Mouse (Mus musculus) urinary bladder, adult 2 months (tissue): Measurements from ENCODE around the gene Gucy1b2. TPM values are rescaled to one million over a fixed set of nuclear protein-coding genes. Genes with fewer than 3 reads are reported as not detected.

Experiments used
- DNase-seq: peaks from one replicate; pipeline ENCODE4 v3.0.0; 2022; ENCODE audit warnings: low spot score
- polyA plus RNA-seq: library from polyadenylated mRNA; depleted of rRNA; stranded (reverse); fragments of >200 nt; gene quantifications from 2 replicates; pipeline ENCODE4 v1.2.3, GENCODE M21; 2012; rRNA removed

Gene Gucy1b2
- not detected in 2 replicates for polyA plus RNA-seq

DNA sequence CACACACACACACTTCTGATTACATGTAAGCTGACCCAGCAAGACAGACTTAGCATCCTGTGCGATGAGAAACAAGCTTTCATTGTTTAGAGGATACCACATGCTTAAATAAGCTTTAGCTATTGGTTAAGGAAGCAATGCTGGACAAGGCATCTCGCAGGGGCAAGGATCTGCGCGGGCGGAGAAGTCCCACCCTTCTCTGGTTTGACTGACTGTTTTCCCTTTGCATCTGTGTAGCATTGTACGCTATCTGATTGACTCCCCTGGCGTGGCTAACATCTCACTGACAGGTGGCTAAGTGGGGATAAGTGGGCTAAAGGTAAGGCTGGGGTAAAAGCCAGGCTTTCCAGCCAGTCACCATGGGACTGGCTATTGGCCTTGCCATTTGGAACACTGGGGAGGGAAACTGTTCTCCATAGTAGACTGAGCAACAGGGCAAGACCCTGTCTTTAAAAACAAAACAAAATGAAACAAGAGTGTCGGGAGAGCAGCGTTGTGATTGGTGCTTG is at the start of gene Gucy1b2:
TSS of gene Gucy1b2 (minus strand) at position 51 of the 509 bp plus-strand sequence.
- DNase-seq: no peak

- DNase-seq: no peak
Observed at GRCm38 (mm10) chr14:62497391-62497790, 41.3 kb upstream of the Gucy1b2 start.

DNA sequence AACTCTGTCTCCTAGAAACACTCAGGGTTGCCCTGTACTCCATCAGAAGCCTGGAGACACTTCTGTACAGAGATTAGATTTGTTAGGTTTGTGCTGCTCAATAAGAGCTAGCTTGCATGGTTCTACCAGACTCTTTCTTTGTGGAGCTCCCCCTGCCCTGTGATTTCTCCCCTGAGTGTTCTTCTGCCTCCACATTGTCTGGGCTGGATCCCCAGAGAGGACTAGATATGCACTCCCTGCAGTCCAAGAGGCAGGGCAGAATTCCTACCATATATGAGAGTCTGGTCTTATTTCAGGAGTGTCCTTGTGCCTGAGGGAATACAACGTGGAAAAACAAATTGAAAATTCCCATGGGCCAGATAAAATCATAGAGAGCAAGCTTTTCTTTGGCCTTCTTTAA is 40.4 kb upstream of the Gucy1b2 start:
- no peak for DNase-seq

- DNase-seq: no peak
Observed at GRCm38 (mm10) chr14:62493456-62493855, 37.4 kb upstream of the Gucy1b2 start.

DNA sequence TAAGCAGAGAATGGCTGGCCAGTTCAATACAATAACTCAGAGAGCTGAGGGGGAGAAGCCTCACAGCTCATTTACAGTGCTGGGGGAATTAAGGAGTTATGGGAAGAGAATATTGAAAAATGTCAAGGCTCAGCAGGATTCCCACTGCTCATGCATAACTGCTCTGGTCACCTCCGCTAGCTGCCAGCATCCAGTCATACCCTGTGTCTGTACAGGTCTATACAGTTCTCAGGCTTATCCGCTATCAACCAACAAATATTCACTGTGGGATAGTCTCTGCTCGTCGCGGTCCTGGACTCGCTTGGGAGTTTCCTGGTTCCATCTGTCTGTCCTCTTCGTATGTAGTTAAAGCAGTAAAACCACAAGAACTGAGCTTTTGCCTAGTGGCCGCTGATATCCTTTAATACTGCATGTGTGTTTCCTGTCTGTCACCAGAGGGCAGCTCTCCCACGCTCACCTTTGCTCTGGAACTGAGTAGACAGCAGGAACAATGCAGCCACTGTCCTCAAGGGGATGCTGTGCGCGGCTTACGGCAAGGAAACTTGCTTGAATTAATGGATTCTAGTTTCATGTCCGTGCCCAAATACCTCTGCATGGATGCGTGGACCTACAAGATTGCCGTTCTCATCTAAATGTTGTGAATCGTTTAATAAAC is 36.2 kb upstream of the Gucy1b2 start:
- DNase-seq: peak; percentile 31

DNA sequence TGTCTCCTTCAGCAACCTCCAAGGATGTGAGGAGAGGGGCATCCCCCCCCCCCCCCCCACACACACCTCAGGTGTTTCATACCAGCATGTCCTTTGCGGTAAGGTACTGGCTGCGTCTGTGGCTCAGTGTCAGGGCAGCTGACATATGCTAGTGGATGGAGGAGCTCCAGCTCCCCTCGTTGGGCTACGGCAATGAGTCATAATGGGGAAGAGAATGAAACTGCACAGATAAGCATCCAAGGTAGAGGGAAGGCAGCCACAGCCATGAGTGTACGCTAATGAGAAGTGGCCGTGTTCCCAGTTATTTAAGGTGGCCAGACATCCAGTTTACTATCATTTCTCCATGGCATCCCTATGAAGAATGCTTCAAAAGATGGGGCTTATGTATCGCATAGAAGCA is 32.2 kb upstream of the Gucy1b2 start:
- DNase-seq: no peak

DNA sequence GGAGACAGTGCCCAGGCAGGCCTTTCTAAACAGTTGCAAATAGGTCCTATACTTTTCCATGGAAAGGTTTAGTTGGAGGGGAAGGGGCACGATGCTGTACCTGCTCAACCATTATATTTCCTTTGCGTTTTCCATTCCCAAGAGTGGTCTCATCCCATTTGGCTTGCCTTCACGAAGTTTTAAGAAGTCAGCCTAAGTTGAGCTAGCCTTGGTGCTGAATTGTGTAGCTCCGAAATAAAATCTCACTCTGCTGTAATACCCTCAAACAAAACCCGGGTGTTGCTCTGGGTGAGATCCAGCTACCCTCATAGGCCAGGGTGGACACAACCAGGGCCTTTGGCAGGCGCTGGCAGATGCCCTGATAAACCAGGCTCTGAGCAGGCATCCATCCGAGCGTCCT is 25.3 kb upstream of the Gucy1b2 start:
- DNase-seq: no peak

GRCm38 (mm10) chr14:62479395-62479794 is 23.3 kb upstream of the Gucy1b2 start:
- no peak for DNase-seq

GRCm38 (mm10) chr14:62474481-62474880 is 18.4 kb upstream of the Gucy1b2 start:
- no peak for DNase-seq

DNA sequence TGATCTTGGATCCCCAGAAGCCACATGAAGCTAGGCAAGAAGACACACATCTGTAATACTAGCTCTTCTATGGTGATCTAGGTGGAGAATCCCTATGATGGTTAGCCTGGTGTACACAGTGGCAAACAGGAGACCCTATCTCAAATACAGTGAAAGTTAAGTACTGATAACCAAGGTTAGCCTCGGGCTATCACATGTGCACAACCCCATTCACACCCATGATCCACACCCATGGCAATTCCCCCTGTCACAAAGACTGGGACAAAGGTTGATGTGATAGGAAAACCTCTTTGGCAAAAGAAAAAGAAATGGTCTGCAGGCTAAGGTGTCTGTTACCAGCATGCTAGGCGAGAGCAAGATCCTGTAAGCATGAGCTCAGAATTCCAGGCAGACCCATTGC is 16.0 kb upstream of the Gucy1b2 start:
- DNase-seq: no peak

DNA sequence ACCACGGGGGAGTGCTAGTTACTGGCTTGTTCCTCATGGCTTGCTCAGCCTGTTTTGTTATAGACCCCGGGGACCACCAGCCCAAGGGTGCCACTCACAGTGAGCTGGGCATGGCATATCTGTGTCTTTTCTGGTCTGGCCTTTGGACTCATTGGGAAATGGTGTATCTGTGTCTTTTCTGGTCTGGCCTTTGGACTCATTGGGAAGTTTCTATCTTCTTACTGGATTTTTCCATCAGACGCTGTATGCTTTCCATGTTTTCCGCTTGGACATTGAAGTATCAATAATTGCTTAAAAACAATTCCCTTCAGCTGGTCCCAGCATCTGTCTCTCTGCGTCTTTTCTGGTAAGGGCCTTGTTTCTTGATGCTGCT is 12.7 kb upstream of the Gucy1b2 start:
- DNase-seq: no peak

DNA sequence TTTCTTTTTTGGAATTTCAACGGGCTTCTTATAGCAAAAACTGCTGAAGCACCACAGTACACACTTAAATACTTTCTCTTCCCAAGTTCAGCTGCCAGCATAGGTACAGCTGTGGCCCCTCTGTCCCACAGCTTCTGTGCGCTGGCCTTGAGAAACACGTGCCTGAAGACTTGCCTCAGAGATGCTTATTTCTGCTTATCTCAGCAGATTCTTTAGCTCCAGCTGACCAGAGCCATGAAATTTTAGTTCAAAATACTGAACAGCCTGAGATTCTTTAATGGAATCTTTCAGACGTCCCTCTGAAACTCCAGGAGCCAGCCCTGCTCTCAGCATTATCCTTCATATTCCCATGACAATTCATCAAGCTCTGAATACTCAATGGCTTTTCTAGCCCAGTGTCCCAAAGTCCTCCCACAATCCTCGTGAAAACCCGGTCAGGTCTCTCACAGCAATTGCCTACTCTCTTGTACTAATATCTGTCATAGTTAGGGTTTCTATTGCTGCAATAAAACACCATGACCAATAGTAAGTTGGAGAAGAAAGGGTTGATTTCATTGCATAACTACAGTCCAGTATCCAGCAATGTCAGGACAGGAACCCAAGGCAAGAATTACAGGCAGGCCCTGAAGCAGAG is 12.1 kb upstream of the Gucy1b2 start:
- no peak for DNase-seq

DNA sequence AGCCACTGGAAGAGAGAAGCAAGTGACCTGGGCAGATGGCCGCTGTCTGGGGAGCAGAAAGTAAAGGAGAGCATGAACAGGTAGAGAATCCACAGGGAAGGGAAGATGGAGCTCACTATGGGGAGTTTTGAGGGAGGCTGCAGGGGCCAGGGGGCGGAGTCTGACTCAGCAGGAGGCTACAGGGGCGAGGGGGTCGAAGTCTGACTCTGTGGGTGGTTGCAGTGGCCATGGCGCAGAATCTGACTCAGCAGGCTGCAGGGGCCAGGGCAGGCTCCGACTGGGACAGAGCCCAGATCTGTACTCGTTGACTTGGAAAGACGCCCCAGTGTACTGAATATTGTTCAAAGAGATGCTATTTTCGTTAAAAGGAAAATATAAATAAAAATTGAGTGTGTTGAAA is 8.9 kb upstream of the Gucy1b2 start:
- no peak for DNase-seq

DNA sequence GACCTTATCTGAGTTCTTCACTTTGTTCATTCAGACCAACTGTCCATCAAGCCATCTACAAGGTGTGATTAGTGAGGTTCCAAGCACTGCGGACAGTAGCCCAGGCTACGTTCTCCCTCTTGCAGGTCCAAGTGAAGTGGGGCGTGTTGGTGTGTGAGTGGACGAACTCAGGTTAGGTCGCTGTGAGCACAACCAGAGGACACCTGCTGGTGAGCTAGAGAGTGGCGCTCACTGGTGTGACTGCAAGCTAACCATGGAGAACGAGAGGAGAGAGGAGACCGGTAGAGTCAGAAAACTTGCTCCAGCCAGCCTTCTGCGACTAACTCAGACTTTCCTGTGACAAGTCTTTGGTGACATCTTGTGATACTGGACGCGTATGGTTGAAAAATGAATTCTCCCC is 3.5 kb upstream of the Gucy1b2 start:
- DNase-seq: no peak

DNA sequence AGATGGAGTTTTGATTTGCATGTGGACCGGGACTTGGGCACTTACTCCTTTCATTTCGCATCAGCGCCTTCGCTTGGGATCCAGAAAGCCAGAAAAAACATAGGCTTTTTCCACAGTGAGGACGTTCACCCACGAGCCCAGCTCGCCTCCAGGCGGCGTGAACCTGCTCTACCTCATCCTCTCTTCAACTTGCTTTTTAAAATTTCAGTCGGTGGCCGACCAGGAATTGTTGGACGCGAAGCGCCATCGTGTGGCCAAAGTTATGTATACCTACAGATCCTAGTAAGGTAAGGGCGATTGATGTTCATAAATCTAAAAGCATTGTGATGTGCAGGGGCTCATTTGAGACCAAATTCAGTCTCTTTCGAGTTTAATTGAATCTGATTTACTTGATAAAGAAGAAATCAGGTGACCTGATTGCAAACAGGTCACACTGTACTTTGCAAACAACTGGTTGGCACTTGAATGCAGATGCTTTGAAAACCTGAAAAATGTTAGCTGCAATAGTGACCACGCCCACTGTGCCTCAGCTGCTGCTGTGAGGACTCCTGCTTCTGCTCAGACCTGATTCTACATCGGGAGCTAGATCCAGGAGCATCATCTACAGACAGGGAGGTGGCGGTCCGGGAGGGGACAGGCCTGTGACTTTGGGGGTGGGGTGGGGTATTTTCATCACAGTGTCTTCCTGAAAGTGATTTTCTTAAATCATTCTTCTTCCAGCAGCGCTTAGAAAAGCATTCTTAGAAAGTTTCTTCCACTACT is 1.5 kb upstream of the Gucy1b2 start:
- peak; percentile 57 for DNase-seq

DNA sequence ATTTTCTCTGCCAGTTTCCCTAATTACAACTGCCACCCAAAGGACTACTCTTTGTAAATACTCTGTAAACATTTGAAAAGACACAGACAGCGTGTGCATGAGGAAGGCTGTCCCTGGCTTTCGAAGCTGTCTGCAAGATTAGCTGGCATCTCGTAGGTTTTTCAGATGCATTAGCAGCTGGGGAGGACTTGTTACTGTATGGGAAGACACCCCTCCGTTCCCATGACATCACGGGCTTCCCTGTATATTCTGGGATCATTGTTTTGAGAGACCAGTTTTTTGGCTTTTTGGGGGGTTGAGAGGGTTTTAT is 564 bp downstream of the Gucy1b2 start:
- DNase-seq: no peak

DNA sequence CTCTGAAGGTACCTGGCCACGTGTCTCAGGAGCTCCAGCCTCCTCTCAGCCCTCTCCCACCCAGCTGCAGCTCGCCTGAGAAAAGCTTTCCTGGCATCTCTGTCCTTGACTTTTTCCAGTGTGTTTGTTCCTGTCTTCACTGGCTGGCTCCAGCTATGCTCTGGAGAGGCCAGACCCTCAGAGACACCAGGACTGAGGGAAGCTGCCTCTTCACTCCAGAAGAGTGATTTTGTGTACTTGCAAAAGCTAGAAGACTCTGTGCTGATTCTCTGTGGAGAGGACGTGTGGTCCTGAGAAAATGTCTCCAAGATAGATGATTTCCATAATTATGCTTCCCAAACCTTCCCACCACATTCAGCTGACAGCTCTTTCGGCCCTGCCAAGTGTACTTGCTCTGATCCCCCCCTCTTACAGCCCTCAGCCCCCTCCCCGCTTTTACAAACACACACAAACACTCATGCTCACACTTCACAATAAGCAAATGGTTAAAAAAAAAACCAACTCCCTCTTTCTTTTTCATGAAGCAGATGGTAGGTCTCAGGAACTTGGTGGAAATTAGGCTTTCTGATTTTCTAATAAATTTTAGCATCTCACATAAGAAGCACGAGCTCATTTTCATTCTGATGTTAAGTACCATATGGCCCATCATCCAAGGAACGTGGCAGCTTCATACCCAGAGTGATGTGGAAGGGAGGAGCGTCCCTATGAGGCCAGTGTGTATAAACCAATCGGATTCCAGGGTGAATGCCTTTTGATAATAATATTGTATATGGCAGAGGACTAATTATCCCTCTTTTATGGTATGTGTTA is 1.1 kb downstream of the Gucy1b2 start:
- no peak for DNase-seq

- no peak for DNase-seq
Observed at GRCm38 (mm10) chr14:62454136-62454535, 2.0 kb downstream of the Gucy1b2 start.

GRCm38 (mm10) chr14:62453276-62453675 is 2.8 kb downstream of the Gucy1b2 start:
- DNase-seq: no peak

GRCm38 (mm10) chr14:62450706-62451105 is 5.4 kb downstream of the Gucy1b2 start:
- no peak for DNase-seq

DNA sequence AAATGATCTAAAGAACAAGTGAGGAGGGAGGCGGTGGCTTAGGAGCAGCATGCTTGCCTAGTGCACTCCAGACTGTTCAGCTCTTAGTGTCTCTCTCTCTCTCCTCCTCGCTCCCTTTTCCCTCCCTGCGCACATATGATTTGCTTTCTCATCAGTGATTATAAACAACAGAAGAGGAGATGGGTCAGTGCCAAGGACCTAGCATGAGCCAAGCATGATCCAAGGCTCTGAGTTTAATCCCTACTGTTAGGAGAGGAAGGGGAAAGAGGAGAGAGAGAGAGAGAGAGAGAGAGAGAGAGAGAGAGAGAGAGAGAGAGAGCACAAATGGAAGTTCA is 8.9 kb downstream of the Gucy1b2 start:
- no peak for DNase-seq
